Comparison of ENCODE assay signal across 22 mouse cellular contexts in genomic region chr11:116228699-116229098, GRCm38 (mm10). TPM values are rescaled to one million over a fixed set of nuclear protein-coding genes. Genes with fewer than 3 reads are reported as not detected.
DNase-seq lines count a peak whose midpoint lies in the region; ATAC-seq and TF ChIP-seq lines count a peak whose summit lies in the region.
"Had no signal": no experiment of that assay in that cellular context is flagged by ENCODE, and none has a peak within 500 bp of the region (broad histone marks: within the 10 kb centered on the region; RNA-seq: fewer than 3 reads in every experiment).

No protein-coding gene starts in this region.

- H3K9ac ChIP-seq in kidney, embryonic 14.5 days (ENCODE audit: low read depth, low read length), result no peak overlapping the region
- H3K9ac ChIP-seq in lung, postnatal 0 days (replicated peaks; ENCODE audit: low read depth), result no peak overlapping the region
- no peak overlapping the region for H3K9ac ChIP-seq in stomach, embryonic 15.5 days
- H3K9ac ChIP-seq: embryonic facial prominence, embryonic 15.5 days; heart, embryonic 12.5 days; hindbrain, embryonic 12.5 days had no signal

- H3K4me1 ChIP-seq in kidney, embryonic 14.5 days (ENCODE audit: control insufficient read depth, insufficient read depth, low read length), result 0 out of 2 replicates have a peak, but pooled peaks cover 3% of the 10 kb centered on the region
- no peaks in the 10 kb centered on the region for H3K4me1 ChIP-seq in lung, postnatal 0 days (ENCODE audit: insufficient read depth, low read depth, low read length)
- H3K4me1 ChIP-seq in stomach, embryonic 15.5 days, result peaks cover 24% of the 10 kb centered on the region
- H3K4me1 ChIP-seq: heart, embryonic 12.5 days had no signal

- no peak overlapping the region for H3K4me2 ChIP-seq in kidney, embryonic 14.5 days (replicated peaks; ENCODE audit: low read depth, low read length)
- H3K4me2 ChIP-seq in lung, postnatal 0 days (replicated peaks; ENCODE audit: low read depth, low read length), result no peak overlapping the region
- no peak overlapping the region for H3K4me2 ChIP-seq in stomach, embryonic 15.5 days
- H3K4me2 ChIP-seq: embryonic facial prominence, embryonic 15.5 days; heart, embryonic 12.5 days; hindbrain, embryonic 12.5 days had no signal

- 70% methylated on average over 4 of the region's 4 CpGs for WGBS in kidney, embryonic 14.5 days
- 60% methylated on average over 4 of the region's 4 CpGs for WGBS in lung, postnatal 0 days
- 62% methylated on average over 4 of the region's 4 CpGs for WGBS in stomach, embryonic 15.5 days

- TF ChIP-seq EP300 in lung, postnatal 0 days (IDR thresholded peaks at IDR 0.05), result no peak

- TF ChIP-seq CTCF in lung, postnatal 0 days (IDR thresholded peaks at IDR 0.05), result no peak

- no peak for DNase-seq in kidney, adult 9 months
- peak; percentile 54 for DNase-seq in lung, postnatal 0 days (ENCODE audit: low spot score)
- DNase-seq in lung, postnatal 14 days, result no peak
- no peak for DNase-seq in ovary, adult 18-20 months (ENCODE audit: low spot score)
- DNase-seq: adrenal gland, postnatal 14 days; cerebellum, adult 11-12 months; cerebellum, adult 9-10 months; cerebellum, postnatal 25 days; gastrocnemius, adult 2 months; gastrocnemius, postnatal 25 days had no signal

- no peak overlapping the region for H3K4me3 ChIP-seq in kidney, embryonic 14.5 days (ENCODE audit: low read length)
- no peak overlapping the region for H3K4me3 ChIP-seq in lung, postnatal 0 days (ENCODE audit: low read depth, low read length)
- no peak overlapping the region for H3K4me3 ChIP-seq in stomach, embryonic 15.5 days (replicated peaks)
- H3K4me3 ChIP-seq: embryonic facial prominence, embryonic 15.5 days; erythroblast, embryonic 14.5 days; forebrain, embryonic 10.5 days; gastrocnemius, adult 2 months; heart, embryonic 12.5 days; hindbrain, embryonic 12.5 days had no signal

- H3K9me3 ChIP-seq in kidney, embryonic 14.5 days (ENCODE audit: control insufficient read depth, low read length), result no peaks in the 10 kb centered on the region
- no peaks in the 10 kb centered on the region for H3K9me3 ChIP-seq in lung, postnatal 0 days (ENCODE audit: low read length)
- H3K9me3 ChIP-seq in stomach, embryonic 15.5 days, result no peaks in the 10 kb centered on the region
- H3K9me3 ChIP-seq: embryonic facial prominence, embryonic 15.5 days; hindbrain, embryonic 12.5 days had no signal

- peak overlapping the region; percentile 59; the same call in 1 of the 2 replicates for H3K27ac ChIP-seq in kidney, embryonic 14.5 days (ENCODE audit: low read depth, low read length)
- no peak overlapping the region for H3K27ac ChIP-seq in lung, postnatal 0 days (ENCODE audit: low read length)
- H3K27ac ChIP-seq in stomach, embryonic 15.5 days, result no peak overlapping the region
- H3K27ac ChIP-seq: embryonic facial prominence, embryonic 15.5 days; gastrocnemius, adult 2 months; hindbrain, embryonic 12.5 days had no signal

- H3K36me3 ChIP-seq in kidney, embryonic 14.5 days (ENCODE audit: control insufficient read depth, insufficient read depth, low read length), result no peaks in the 10 kb centered on the region
- H3K36me3 ChIP-seq in lung, postnatal 0 days (ENCODE audit: insufficient read depth, low read length), result no peaks in the 10 kb centered on the region
- no peaks in the 10 kb centered on the region for H3K36me3 ChIP-seq in stomach, embryonic 15.5 days
- H3K36me3 ChIP-seq: forebrain, embryonic 10.5 days; heart, embryonic 12.5 days; hindbrain, embryonic 12.5 days had no signal

- H3K27me3 ChIP-seq in kidney, embryonic 14.5 days (ENCODE audit: control insufficient read depth, insufficient read depth, low read length), result peaks cover 6% of the 10 kb centered on the region
- no peaks in the 10 kb centered on the region for H3K27me3 ChIP-seq in lung, postnatal 0 days (replicated peaks; ENCODE audit: insufficient read depth, low read length)
- peaks cover 3% of the 10 kb centered on the region; the same call in 1 of the 2 replicates for H3K27me3 ChIP-seq in stomach, embryonic 15.5 days (replicated peaks)
- H3K27me3 ChIP-seq: CH12.LX, Patski had no signal

- no peak for ATAC-seq in kidney, embryonic 14.5 days (ENCODE audit: low FRiP score, low TSS enrichment)
- ATAC-seq in lung, postnatal 0 days, result peak; percentile 39
- ATAC-seq in stomach, embryonic 15.5 days (ENCODE audit: insufficient read depth, low FRiP score, low read depth), result peak; percentile 32; the same call in 1 of the 2 replicates
- ATAC-seq: activated CD4-positive, CD25-positive, alpha-beta regulatory T cell, adult 4 months; forebrain, embryonic 14.5 days; Patski had no signal

RNA-seq across cellular contexts. Expression of gene Evpl, which starts 9.2 kb away (rescaled TPM):
- polyA plus RNA-seq in kidney, embryonic 14.5 days (2014; fragmentation: Nextera tagmentation; extraction: Ambion mirVana), result 1.4 and 2.6 TPM in 2 replicates
- polyA plus RNA-seq in lung, postnatal 0 days (2015; fragmentation: Nextera tagmentation; extraction: Ambion mirVana), result 2.9 and 4.2 TPM in 2 replicates
- 9.8 and 17.0 TPM in 2 replicates for polyA plus RNA-seq in stomach, embryonic 15.5 days (2015; fragmentation: Nextera tagmentation; extraction: Ambion mirVana)
- polyA plus RNA-seq: activated CD4-positive, CD25-positive, alpha-beta regulatory T cell, adult 4 months had no signal

RNA-seq across cellular contexts. Expression of gene Acox1, which starts 29.9 kb away (rescaled TPM):
- 16.3 and 27.4 TPM in 2 replicates for polyA plus RNA-seq in kidney, embryonic 14.5 days (2014; fragmentation: Nextera tagmentation; extraction: Ambion mirVana)
- polyA plus RNA-seq in lung, postnatal 0 days (2015; fragmentation: Nextera tagmentation; extraction: Ambion mirVana), result 31.7 and 33.5 TPM in 2 replicates
- 33.6 and 38.1 TPM in 2 replicates for polyA plus RNA-seq in stomach, embryonic 15.5 days (2015; fragmentation: Nextera tagmentation; extraction: Ambion mirVana)

RNA-seq across cellular contexts. Expression of gene Ten1, which starts 30.0 kb away (rescaled TPM):
- polyA plus RNA-seq in kidney, embryonic 14.5 days (2014; fragmentation: Nextera tagmentation; extraction: Ambion mirVana), result 74.1 and 76.3 TPM in 2 replicates
- 74.7 and 79.0 TPM in 2 replicates for polyA plus RNA-seq in lung, postnatal 0 days (2015; fragmentation: Nextera tagmentation; extraction: Ambion mirVana)
- 74.8 and 78.3 TPM in 2 replicates for polyA plus RNA-seq in stomach, embryonic 15.5 days (2015; fragmentation: Nextera tagmentation; extraction: Ambion mirVana)

RNA-seq across cellular contexts. Expression of gene Srp68, which starts 45.3 kb away (rescaled TPM):
- polyA plus RNA-seq in kidney, embryonic 14.5 days (2014; fragmentation: Nextera tagmentation; extraction: Ambion mirVana), result 60.6 and 85.6 TPM in 2 replicates
- polyA plus RNA-seq in lung, postnatal 0 days (2015; fragmentation: Nextera tagmentation; extraction: Ambion mirVana), result 43.0 and 47.4 TPM in 2 replicates
- 89.5 and 101 TPM in 2 replicates for polyA plus RNA-seq in stomach, embryonic 15.5 days (2015; fragmentation: Nextera tagmentation; extraction: Ambion mirVana)

RNA-seq across cellular contexts. Expression of gene Galr2, which starts 52.0 kb away (rescaled TPM):
- 0.13 TPM in 1 of 2 replicates, not detected in the other for polyA plus RNA-seq in kidney, embryonic 14.5 days (2014; fragmentation: Nextera tagmentation; extraction: Ambion mirVana)
- 0.11 TPM in 1 of 2 replicates, not detected in the other for polyA plus RNA-seq in lung, postnatal 0 days (2015; fragmentation: Nextera tagmentation; extraction: Ambion mirVana)
- polyA plus RNA-seq in stomach, embryonic 15.5 days (2015; fragmentation: Nextera tagmentation; extraction: Ambion mirVana), result 0.15 and 0.35 TPM in 2 replicates
- polyA plus RNA-seq: activated CD4-positive, CD25-positive, alpha-beta regulatory T cell, adult 4 months; cortical plate, adult 2 months; erythroblast, embryonic 14.5 days; heart, embryonic 12.5 days had no signal
